Mouse (Mus musculus): Measurements from ENCODE around the gene Bcl7b.

GRCm38 (mm10) chr5:135220941-135221340 lies 52.9 kb downstream of the Bcl7b start:
- TF ChIP-seq CTCF (IDR thresholded peaks at IDR 0.05; ENCODE audit: low read depth, low read length), result no peak
- TF ChIP-seq POLR2A (IDR thresholded peaks at IDR 0.05; ENCODE audit: extremely low read depth, insufficient read depth, low read length), result no peak

All from liver, adult 2 months (tissue).